Mouse (Mus musculus): ENCODE results near the gene Gm17660. TPM values are rescaled to one million over a fixed set of nuclear protein-coding genes. Genes with fewer than 3 reads are reported as not detected.

Gene Gm17660
- polyA plus RNA-seq, 1 experiment from 2014 or later = 0.44 TPM

GRCm38 (mm10) chr5:104021597-104022378 is 55.6 kb downstream of the Gm17660 start, which contains the start of gene Hsd17b11:
TSS of gene Hsd17b11 (minus strand) at chr5:104021919.
- WGBS = 1% methylated on average over 31 of the region's 31 CpGs

More at GRCm38 (mm10) chr5:104021597-104022378, 55.6 kb downstream of the Gm17660 start, which contains the start of gene Hsd17b11:
- no peak within 1 kb of the TSS; the same call in 1 of the 2 replicates for H3K27ac ChIP-seq (ENCODE audit: low read depth, low read length)
- H3K9me3 ChIP-seq (ENCODE audit: control insufficient read depth, low read length) = no peaks in the 10 kb centered on the region
- no peaks in the 10 kb centered on the region for H3K27me3 ChIP-seq (ENCODE audit: control insufficient read depth, insufficient read depth, low read length)
- H3K4me3 ChIP-seq (ENCODE audit: low read depth, low read length) = peak within 1 kb of the TSS; percentile 37
- H3K4me1 ChIP-seq (ENCODE audit: control insufficient read depth, insufficient read depth, low read length) = peaks cover 2% of the 10 kb centered on the region; the same call in 1 of the 2 replicates
- H3K4me2 ChIP-seq (ENCODE audit: low read depth, low read length) = peak within 1 kb of the TSS; percentile 58
- H3K36me3 ChIP-seq (ENCODE audit: control insufficient read depth, insufficient read depth, low read length) = no peaks in the 10 kb centered on the region
- H3K9ac ChIP-seq (replicated peaks; ENCODE audit: low read depth, low read length) = peak within 1 kb of the TSS; percentile 39
- peak; percentile 86 for ATAC-seq (ENCODE audit: low read depth)

Small RNAs within 50 kb of the gene (microRNA-seq; reads per million reads assigned to microRNA genes)
- 1.7 reads per million for gene Mir5619

Other genes with a start within 250 kb of the Gm17660 start
- 45.2 and 45.3 TPM in 2 replicates for gene Klhl8, start 166.3 kb downstream of the Gm17660 start, polyA plus RNA-seq (2014; fragmentation: Nextera tagmentation; extraction: Ambion mirVana)
- not detected in 2 replicates for gene Hsd17b13, start 100.2 kb downstream of the Gm17660 start, polyA plus RNA-seq (2014; fragmentation: Nextera tagmentation; extraction: Ambion mirVana)
- 2.9 and 3.5 TPM in 2 replicates for gene Hsd17b11, start 55.7 kb downstream of the Gm17660 start, polyA plus RNA-seq (2014; fragmentation: Nextera tagmentation; extraction: Ambion mirVana)
- gene Nudt9, start 31.3 kb downstream of the Gm17660 start, polyA plus RNA-seq (2014; fragmentation: Nextera tagmentation; extraction: Ambion mirVana) = 66.1 and 72.1 TPM in 2 replicates
- 360 and 427 TPM in 2 replicates for gene Sparcl1, start 36.1 kb upstream of the Gm17660 start, polyA plus RNA-seq (2014; fragmentation: Nextera tagmentation; extraction: Ambion mirVana)
- gene Dspp, start 93.1 kb upstream of the Gm17660 start, polyA plus RNA-seq (2014; fragmentation: Nextera tagmentation; extraction: Ambion mirVana) = not detected in 2 replicates
- 0.27 TPM in 1 of 2 replicates, not detected in the other for gene Dmp1, start 125.0 kb upstream of the Gm17660 start, polyA plus RNA-seq (2014; fragmentation: Nextera tagmentation; extraction: Ambion mirVana)
- 0.33 and 0.92 TPM in 2 replicates for gene Ibsp, start 221.6 kb upstream of the Gm17660 start, polyA plus RNA-seq (2014; fragmentation: Nextera tagmentation; extraction: Ambion mirVana)
- gene Mepe, start 247.7 kb upstream of the Gm17660 start, polyA plus RNA-seq (2014; fragmentation: Nextera tagmentation; extraction: Ambion mirVana) = not detected in 2 replicates